Mouse (Mus musculus) forebrain, embryonic 13.5 days (tissue): ENCODE data around the gene Ctbp2. TPM values are rescaled to one million over a fixed set of nuclear protein-coding genes. Genes with fewer than 3 reads are reported as not detected.

Experiments used
- ATAC-seq: fragments of 200-750 bp; cut with Nextera tagmentation; 2 replicates; pipeline ENCODE4 v1.8.0; 2017
- H3K27ac ChIP-seq: fragments of 300-500 bp; sonication (generic); 2 replicates; pipeline ENCODE4 v1.5.1; 2015; ENCODE audit warnings: inconsistent platforms, mild to moderate bottlenecking, moderate library complexity
- H3K27me3 ChIP-seq: fragments of 300-500 bp; sonication (generic); 2 replicates; pipeline ENCODE4 v1.6.1; 2015; ENCODE audit warnings: mild to moderate bottlenecking, inconsistent platforms
- H3K36me3 ChIP-seq: fragments of 300-500 bp; sonication (generic); 2 replicates; pipeline ENCODE4 v1.6.1; 2015; ENCODE audit warnings: mild to moderate bottlenecking, inconsistent platforms; ENCODE audit not compliant: poor library complexity, severe bottlenecking
- H3K4me1 ChIP-seq: fragments of 300-500 bp; sonication (generic); 2 replicates; pipeline ENCODE4 v1.6.1; 2015; ENCODE audit warnings: inconsistent platforms
- H3K4me2 ChIP-seq: fragments of 300-500 bp; sonication (generic); 2 replicates; pipeline ENCODE4 v1.6.1; 2015; ENCODE audit warnings: inconsistent platforms, mild to moderate bottlenecking, moderate library complexity
- H3K4me3 ChIP-seq: fragments of 300-500 bp; sonication (generic); 2 replicates; pipeline ENCODE4 v1.5.1; 2015; ENCODE audit warnings: mild to moderate bottlenecking, inconsistent platforms
- H3K9ac ChIP-seq: fragments of 300-500 bp; sonication (generic); 2 replicates; pipeline ENCODE4 v1.6.1; 2015; ENCODE audit warnings: mild to moderate bottlenecking, inconsistent platforms
- H3K9me3 ChIP-seq: fragments of 300-500 bp; sonication (generic); replicated peaks from 2 replicates; pipeline ENCODE4 v1.6.1; 2016; ENCODE audit warnings: inconsistent platforms
- WGBS: fragments of 180-500 bp; shearing (Covaris S2); methylation state at CpG from one replicate; pipeline ENCODE4 v1.1.7; 2015; 5-methylcytosine and 5-hydroxymethylcytosine counted together
- polyA plus RNA-seq: library from polyadenylated mRNA; unstranded; fragments of >200 nt; fragmentation: Nextera tagmentation; extraction: Ambion mirVana; gene quantifications from 2 replicates; pipeline ENCODE4 v1.2.1, GENCODE M21; 2015

The Ctbp2 gene
- polyA plus RNA-seq, 1 experiment from 2014 or later = 104 TPM

GRCm38 (mm10) chr7:133094711-133095495 lies 29.3 kb downstream of the Ctbp2 start:
- 83% methylated on average over 9 of the region's 9 CpGs for WGBS
- no peak overlapping the region for H3K4me3 ChIP-seq

GRCm38 (mm10) chr7:133094161-133094560 lies 30.0 kb downstream of the Ctbp2 start:
- H3K4me3 ChIP-seq = no peak overlapping the region
- H3K4me1 ChIP-seq = peaks cover 46% of the 10 kb centered on the region
- no peak for ATAC-seq
- H3K27me3 ChIP-seq = no peaks in the 10 kb centered on the region
- no peak overlapping the region for H3K27ac ChIP-seq
- H3K4me2 ChIP-seq = no peak overlapping the region
- no peaks in the 10 kb centered on the region for H3K9me3 ChIP-seq
- peaks cover 6% of the 10 kb centered on the region for H3K36me3 ChIP-seq
- 93% methylated on average over 3 of the region's 3 CpGs for WGBS
- H3K9ac ChIP-seq = no peak overlapping the region

More at GRCm38 (mm10) chr7:133094711-133095495, 29.3 kb downstream of the Ctbp2 start:
- peaks cover 47% of the 10 kb centered on the region for H3K4me1 ChIP-seq
- H3K9ac ChIP-seq = no peak overlapping the region
- H3K27me3 ChIP-seq = no peaks in the 10 kb centered on the region
- no peak for ATAC-seq
- peaks cover 6% of the 10 kb centered on the region for H3K36me3 ChIP-seq
- H3K27ac ChIP-seq = no peak overlapping the region
- H3K4me2 ChIP-seq = no peak overlapping the region
- H3K9me3 ChIP-seq = no peaks in the 10 kb centered on the region

GRCm38 (mm10) chr7:133093731-133094130 lies 30.4 kb downstream of the Ctbp2 start:
- H3K9me3 ChIP-seq = no peaks in the 10 kb centered on the region
- no peaks in the 10 kb centered on the region for H3K27me3 ChIP-seq
- WGBS = 82% methylated on average over 5 of the region's 5 CpGs
- peaks cover 6% of the 10 kb centered on the region for H3K36me3 ChIP-seq
- H3K4me1 ChIP-seq = peaks cover 49% of the 10 kb centered on the region
- no peak overlapping the region for H3K4me3 ChIP-seq
- no peak overlapping the region for H3K4me2 ChIP-seq
- no peak overlapping the region for H3K9ac ChIP-seq
- no peak overlapping the region for H3K27ac ChIP-seq
- no peak for ATAC-seq

- Histone ChIP-seq H3K9me3 (no peaks in the 10 kb centered on the region), H3K4me3 (no peak overlapping the region), H3K4me2 (no peak overlapping the region), H3K9ac (no peak overlapping the region), H3K4me1 (peaks cover 49% of the 10 kb centered on the region), H3K27ac (no peak overlapping the region), H3K36me3 (peaks cover 1% of the 10 kb centered on the region), H3K27me3 (no peaks in the 10 kb centered on the region)
- 78% methylated on average over 4 of the region's 4 CpGs for WGBS
- no peak for ATAC-seq
Measured at GRCm38 (mm10) chr7:133090641-133091040, 33.5 kb downstream of the Ctbp2 start.

- H3K36me3 ChIP-seq = no peaks in the 10 kb centered on the region
- peaks cover 54% of the 10 kb centered on the region for H3K4me1 ChIP-seq
- H3K27ac ChIP-seq = peak overlapping the region; percentile 11; the same call in 1 of the 2 replicates
- H3K4me3 ChIP-seq = no peak overlapping the region
- 66% methylated on average over 11 of the region's 11 CpGs for whole genome bisulfite sequencing
- no peak overlapping the region for H3K4me2 ChIP-seq
- no peak for ATAC-seq
- H3K27me3 ChIP-seq = no peaks in the 10 kb centered on the region
- H3K9ac ChIP-seq = no peak overlapping the region
- no peaks in the 10 kb centered on the region for H3K9me3 ChIP-seq
Measured at GRCm38 (mm10) chr7:133089621-133090260, 34.4 kb downstream of the Ctbp2 start.

GRCm38 (mm10) chr7:133088830-133089261 lies 35.3 kb downstream of the Ctbp2 start:
- H3K36me3 ChIP-seq = no peaks in the 10 kb centered on the region
- no peak overlapping the region for H3K4me3 ChIP-seq
- peaks cover 57% of the 10 kb centered on the region for H3K4me1 ChIP-seq
- H3K4me2 ChIP-seq = peak overlapping the region; percentile 42
- no peaks in the 10 kb centered on the region for H3K27me3 ChIP-seq
- peak overlapping the region; percentile 35 for H3K9ac ChIP-seq
- peak overlapping the region; percentile 83 for H3K27ac ChIP-seq
- peak; percentile 87 for ATAC-seq
- 16% methylated on average over 11 of the region's 11 CpGs for WGBS
- H3K9me3 ChIP-seq = no peaks in the 10 kb centered on the region

- Histone ChIP-seq H3K4me2 (peak overlapping the region; percentile 42), H3K4me1 (peaks cover 54% of the 10 kb centered on the region)
Measured at GRCm38 (mm10) chr7:133088411-133088810, 35.7 kb downstream of the Ctbp2 start.

GRCm38 (mm10) chr7:133085408-133085807 lies 38.7 kb downstream of the Ctbp2 start:
- H3K4me1 ChIP-seq = peaks cover 61% of the 10 kb centered on the region
- H3K27ac ChIP-seq = no peak overlapping the region
- no peak overlapping the region for H3K9ac ChIP-seq
- ATAC-seq = no peak
- no peaks in the 10 kb centered on the region for H3K27me3 ChIP-seq
- WGBS = 90% methylated on average over 3 of the region's 3 CpGs
- H3K9me3 ChIP-seq = no peaks in the 10 kb centered on the region
- H3K4me3 ChIP-seq = no peak overlapping the region
- H3K36me3 ChIP-seq = peaks cover 1% of the 10 kb centered on the region; the same call in 1 of the 2 replicates
- H3K4me2 ChIP-seq = no peak overlapping the region

More at GRCm38 (mm10) chr7:133088411-133088810, 35.7 kb downstream of the Ctbp2 start:
- Histone ChIP-seq H3K9ac (peak overlapping the region; percentile 35; the same call in 1 of the 2 replicates), H3K9me3 (no peaks in the 10 kb centered on the region), H3K27ac (peak overlapping the region; percentile 83), H3K36me3 (no peaks in the 10 kb centered on the region), H3K27me3 (no peaks in the 10 kb centered on the region), H3K4me3 (no peak overlapping the region)
- WGBS = 73% methylated on average over 4 of the region's 4 CpGs
- no peak for ATAC-seq

GRCm38 (mm10) chr7:133083936-133084614 lies 40.1 kb downstream of the Ctbp2 start:
- WGBS = 88% methylated on average over 13 of the region's 13 CpGs
- Histone ChIP-seq H3K9me3 (no peaks in the 10 kb centered on the region), H3K9ac (no peak overlapping the region), H3K27me3 (no peaks in the 10 kb centered on the region), H3K4me3 (no peak overlapping the region), H3K27ac (no peak overlapping the region), H3K36me3 (peaks cover 13% of the 10 kb centered on the region), H3K4me2 (no peak overlapping the region), H3K4me1 (peaks cover 48% of the 10 kb centered on the region)
- no peak for ATAC-seq

- peaks cover 23% of the 10 kb centered on the region for H3K36me3 ChIP-seq
- H3K27ac ChIP-seq = no peak overlapping the region
- H3K9me3 ChIP-seq = no peaks in the 10 kb centered on the region
- no peaks in the 10 kb centered on the region for H3K27me3 ChIP-seq
- H3K4me2 ChIP-seq = no peak overlapping the region
- peaks cover 53% of the 10 kb centered on the region for H3K4me1 ChIP-seq
- WGBS = 90% methylated on average over 1 of the region's 1 CpGs
- no peak overlapping the region for H3K4me3 ChIP-seq
- H3K9ac ChIP-seq = no peak overlapping the region
- no peak for ATAC-seq
Measured at GRCm38 (mm10) chr7:133078929-133079328, 45.2 kb downstream of the Ctbp2 start.

- 44% methylated on average over 10 of the region's 10 CpGs for WGBS
- peaks cover 18% of the 10 kb centered on the region for H3K36me3 ChIP-seq
Measured at GRCm38 (mm10) chr7:133074462-133075133, 49.6 kb downstream of the Ctbp2 start.

More at GRCm38 (mm10) chr7:133074462-133075133, 49.6 kb downstream of the Ctbp2 start:
- peak overlapping the region; percentile 86 for H3K27ac ChIP-seq
- H3K4me3 ChIP-seq = no peak overlapping the region
- peaks cover 76% of the 10 kb centered on the region for H3K4me1 ChIP-seq
- peak overlapping the region; percentile 23; the same call in 1 of the 2 replicates for H3K9ac ChIP-seq
- ATAC-seq = peak; percentile 39
- H3K9me3 ChIP-seq = no peaks in the 10 kb centered on the region
- no peaks in the 10 kb centered on the region for H3K27me3 ChIP-seq
- 0 out of 2 replicates have a peak overlapping the region, but pooled peaks have one; percentile 8 for H3K4me2 ChIP-seq
